Mouse (Mus musculus) erythroblast, embryonic 14.5 days (primary cell): ENCODE data around the gene 4933402J07Rik.

Source experiments
- GATA1 ChIP-seq: IDR thresholded peaks from 2 replicates; pipeline ENCODE4 v1.6.1; 2012; ENCODE audit warnings: low read length, inconsistent platforms, mixed read lengths
- TAL1 ChIP-seq: IDR thresholded peaks from 3 replicates; pipeline ENCODE4 v1.6.1; 2012; ENCODE audit warnings: low read length, inconsistent platforms, mixed read lengths

GRCm38 (mm10) chr8:87619118-87619517 is 55.5 kb downstream of the 4933402J07Rik start:
- TF ChIP-seq GATA1, result no peak
- TF ChIP-seq TAL1, result no peak
